Mouse (Mus musculus) heart, adult 2 months (tissue): ENCODE measurements around the gene Sycp2.

ENCODE experiments used
- CTCF ChIP-seq: fragments of 200-600 bp; IDR thresholded peaks from 2 replicates; pipeline ENCODE4 v1.8.1; 2022; ENCODE audit warnings: antibody characterized with exemption, mild to moderate bottlenecking, moderate library complexity
- EP300 ChIP-seq: fragments of 200-500 bp; IDR thresholded peaks from 2 replicates; pipeline ENCODE4 v1.6.1; 2011; ENCODE audit warnings: low read depth, low read length, control low read depth; ENCODE audit not compliant: insufficient read depth
- POLR2A ChIP-seq: fragments of 200-500 bp; IDR thresholded peaks from 2 replicates; pipeline ENCODE4 v1.6.1; 2011; ENCODE audit warnings: mild to moderate bottlenecking, low read depth, low read length, control low read depth; ENCODE audit not compliant: insufficient read depth

- no peak for TF ChIP-seq EP300
- TF ChIP-seq CTCF = no peak
- TF ChIP-seq POLR2A = no peak
These were observed 83.1 kb downstream of the Sycp2 start for GRCm38 (mm10) chr2:178324410-178324809.
